Mouse (Mus musculus): ENCODE results near the gene Jak3. TPM values are rescaled to one million over a fixed set of nuclear protein-coding genes. Genes with fewer than 3 reads are reported as not detected.

Jak3 gene
- total and polyA plus RNA-seq, 3 experiments = 13.3 to 47.1 (median 37.8) TPM

DNA sequence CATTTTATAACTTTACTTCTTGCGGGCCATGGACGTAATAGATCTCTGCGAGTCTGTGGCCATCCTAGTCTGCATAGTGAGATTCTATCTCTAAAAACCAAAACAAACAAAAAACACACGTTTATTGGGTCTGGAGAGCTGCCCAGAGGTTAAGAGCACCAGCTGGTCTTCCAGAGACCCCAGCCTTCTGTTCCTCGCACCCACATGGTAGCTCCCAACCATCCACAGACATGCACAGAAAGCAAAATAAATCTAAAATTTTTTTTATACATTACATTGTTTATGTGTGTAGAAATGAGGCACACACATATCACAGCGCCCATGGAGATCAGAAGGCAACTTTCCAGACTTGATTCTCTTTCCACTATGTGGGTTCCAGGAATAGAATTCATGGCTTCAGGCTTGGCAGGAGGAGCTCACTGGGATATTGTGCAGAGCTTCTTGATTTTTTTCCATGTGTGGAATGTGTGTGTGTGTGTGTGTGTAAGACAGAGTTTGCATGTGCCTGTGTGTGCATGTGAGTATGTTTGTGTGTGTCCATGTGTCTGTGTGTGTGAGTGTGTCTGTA is 3.8 kb upstream of the Jak3 start:
- Histone ChIP-seq H3K4me1 (ENCODE audit: control insufficient read depth in 1 of 2, insufficient read depth in 2 of 2) (peaks cover 27 to 60% of the 10 kb centered on the region in 2 experiments), H3K9ac (ENCODE audit: insufficient read depth, low read depth) (peak overlapping the region; percentile 34; the same call in 1 of the 2 replicates), H3K9me3 (replicated peaks; ENCODE audit: low read length) (no peaks in the 10 kb centered on the region), H3K27me3 (replicated peaks) (peaks cover 26% of the 10 kb centered on the region), H3K27ac (ENCODE audit: insufficient read depth, low read depth) (no peak overlapping the region), H3K79me2 (replicated peaks; ENCODE audit: control insufficient read depth, extremely low read depth, insufficient read depth, poor library complexity, severe bottlenecking) (peaks cover 4% of the 10 kb centered on the region), H3K4me3 (replicated peaks in 1 of 3; ENCODE audit: low read depth in 2 of 3, low read length in 2 of 3, poor library complexity in 1 of 3) (peak overlapping the region in 2 of 3 experiments; percentile 46 to 48), H3K36me3 (replicated peaks in 1 of 2; ENCODE audit: control insufficient read depth in 1 of 2, insufficient read depth in 1 of 2, low read length in 1 of 2) (no peaks in the 10 kb centered on the region), H3K4me2 (ENCODE audit: insufficient read depth, low read depth, poor library complexity, severe bottlenecking) (peak overlapping the region; percentile 53; the same call in 1 of the 2 replicates)
- no peak for DNase-seq (ENCODE audit: extremely low read depth)
- TF ChIP-seq SIN3A (IDR thresholded peaks at IDR 0.05; ENCODE audit: low read length) (no peak), POLR2A (IDR thresholded peaks at IDR 0.05; ENCODE audit: low read depth, low read length) (no peak), USF2 (conservative IDR thresholded peaks at IDR 0.05; ENCODE audit: low read depth, low read length) (no peak), HCFC1 (IDR thresholded peaks at IDR 0.05; ENCODE audit: low read depth, low read length) (no peak), ELF1 (IDR thresholded peaks at IDR 0.05; ENCODE audit: low read depth, low read length) (no peak), PAX5 (IDR thresholded peaks at IDR 0.05; ENCODE audit: low read length) (no peak), POLR2AphosphoS2 (IDR thresholded peaks at IDR 0.05; ENCODE audit: low read depth, low read length) (no peak), SMC3 (IDR thresholded peaks at IDR 0.05; ENCODE audit: low read depth, low read length) (no peak), KAT2A (IDR thresholded peaks at IDR 0.05; ENCODE audit: insufficient replicate concordance, low read length) (no peak), UBTF (IDR thresholded peaks at IDR 0.05; ENCODE audit: low read depth, low read length) (no peak), MAFK (IDR thresholded peaks at IDR 0.05; ENCODE audit: insufficient replicate concordance, low read length) (no peak), BHLHE40 (IDR thresholded peaks at IDR 0.05; ENCODE audit: low read depth, low read length) (no peak), RAD21 (IDR thresholded peaks at IDR 0.05; ENCODE audit: low read depth, low read length) (no peak), ZC3H11A (IDR thresholded peaks at IDR 0.05; ENCODE audit: low read depth, low read length) (no peak), NRF1 (IDR thresholded peaks at IDR 0.05; ENCODE audit: low read depth, low read length) (no peak)
- in situ Hi-C loops (cut with MboI; ENCODE audit: low pct_ligation_motif_present, low pct_unique_long_range_greater_than_20kb, low sequenced_read_pairs) (no loop called here), dilution Hi-C loops (cut with MboI; ENCODE audit: extremely low pct_ligation_motif_present, extremely low pct_unique_long_range_greater_than_20kb, low sequenced_read_pairs) (no loop called here)

DNA sequence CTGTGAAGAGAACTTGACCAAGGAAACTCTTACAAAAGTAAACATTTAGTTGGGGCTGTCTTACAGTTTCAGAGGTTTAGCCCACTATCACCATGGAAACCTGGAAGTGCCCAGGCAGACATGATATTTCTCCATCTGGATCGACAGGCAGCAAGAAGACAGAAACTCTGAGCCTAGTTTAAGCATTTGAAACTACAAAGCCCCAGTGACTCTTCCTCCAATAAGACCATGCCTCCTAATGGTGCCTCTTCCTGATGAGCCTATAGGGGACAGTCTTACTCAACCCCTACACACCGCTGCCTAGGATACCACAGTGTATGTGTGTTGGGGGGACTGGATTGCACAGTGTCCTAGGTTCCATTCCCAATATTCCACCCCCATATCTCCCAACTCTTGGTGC is 2.0 kb upstream of the Jak3 start:
- peaks cover 15% of the 10 kb centered on the region for H3K79me2 ChIP-seq (replicated peaks; ENCODE audit: control insufficient read depth, extremely low read depth, insufficient read depth, poor library complexity, severe bottlenecking)
- no peaks in the 10 kb centered on the region for H3K9me3 ChIP-seq (replicated peaks; ENCODE audit: low read length)
- in situ Hi-C loops (cut with MboI; ENCODE audit: low pct_ligation_motif_present, low pct_unique_long_range_greater_than_20kb, low sequenced_read_pairs) = no loop called here
- H3K4me3 ChIP-seq (replicated peaks in 1 of 3; ENCODE audit: low read depth in 2 of 3, low read length in 2 of 3, poor library complexity in 1 of 3) = no peak overlapping the region
- dilution Hi-C loops (cut with MboI; ENCODE audit: extremely low pct_ligation_motif_present, extremely low pct_unique_long_range_greater_than_20kb, low sequenced_read_pairs) = no loop called here
- no peak for TF ChIP-seq NRF1 (IDR thresholded peaks at IDR 0.05; ENCODE audit: low read depth, low read length)
- no peak for TF ChIP-seq JUN (IDR thresholded peaks at IDR 0.05; ENCODE audit: insufficient read depth, low read depth, low read length)
- no peak for TF ChIP-seq MYC (IDR thresholded peaks at IDR 0.05; ENCODE audit: low read depth, low read length)
- TF ChIP-seq JUND (conservative IDR thresholded peaks at IDR 0.05; ENCODE audit: low read depth, low read length) = no peak
- no peak for TF ChIP-seq USF1 (IDR thresholded peaks at IDR 0.05; ENCODE audit: low read depth, low read length)
- no peak for TF ChIP-seq CTCF (conservative IDR thresholded peaks at IDR 0.05 in 1 of 2, IDR thresholded peaks at IDR 0.05 in 1 of 2; ENCODE audit: low read depth in 2 of 2, low read length in 2 of 2)
- no peak for TF ChIP-seq ZC3H11A (IDR thresholded peaks at IDR 0.05; ENCODE audit: low read depth, low read length)
- no peak for TF ChIP-seq ZNF384 (IDR thresholded peaks at IDR 0.05; ENCODE audit: low read depth, low read length)
- no peak for TF ChIP-seq UBTF (IDR thresholded peaks at IDR 0.05; ENCODE audit: low read depth, low read length)
- no peak for TF ChIP-seq GABPA (IDR thresholded peaks at IDR 0.05; ENCODE audit: insufficient replicate concordance, low read depth, low read length)
- TF ChIP-seq POLR2AphosphoS2 (IDR thresholded peaks at IDR 0.05; ENCODE audit: low read depth, low read length) = no peak
- no peak for TF ChIP-seq E2F4 (IDR thresholded peaks at IDR 0.05; ENCODE audit: insufficient replicate concordance, low read depth, low read length)
- TF ChIP-seq EP300 (IDR thresholded peaks at IDR 0.05; ENCODE audit: low read length) = no peak
- TF ChIP-seq MEF2A (IDR thresholded peaks at IDR 0.05; ENCODE audit: borderline replicate concordance, low read depth, low read length) = no peak
- TF ChIP-seq ELF1 (IDR thresholded peaks at IDR 0.05; ENCODE audit: low read depth, low read length) = no peak
- no peak for TF ChIP-seq KAT2A (IDR thresholded peaks at IDR 0.05; ENCODE audit: insufficient replicate concordance, low read length)
- TF ChIP-seq TBP (conservative IDR thresholded peaks at IDR 0.05; ENCODE audit: low read depth, low read length) = no peak
- TF ChIP-seq ETS1 (conservative IDR thresholded peaks at IDR 0.05; ENCODE audit: low read depth, low read length) = no peak
- peak; percentile 14 for DNase-seq (ENCODE audit: extremely low read depth)
- peaks cover 17% of the 10 kb centered on the region for H3K27me3 ChIP-seq (replicated peaks)
- H3K4me1 ChIP-seq (ENCODE audit: control insufficient read depth in 1 of 2, insufficient read depth in 2 of 2) = peaks cover 30 to 61% of the 10 kb centered on the region in 2 experiments
- no peak overlapping the region for H3K4me2 ChIP-seq (ENCODE audit: insufficient read depth, low read depth, poor library complexity, severe bottlenecking)
- H3K9ac ChIP-seq (ENCODE audit: insufficient read depth, low read depth) = no peak overlapping the region
- H3K36me3 ChIP-seq (replicated peaks in 1 of 2; ENCODE audit: control insufficient read depth in 1 of 2, insufficient read depth in 1 of 2, low read length in 1 of 2) = peaks cover 8 to 11% of the 10 kb centered on the region in 2 experiments
- H3K27ac ChIP-seq (ENCODE audit: insufficient read depth, low read depth) = no peak overlapping the region
